Mouse (Mus musculus): ENCODE data around the gene Grk5. TPM values are rescaled to one million over a fixed set of nuclear protein-coding genes. Genes with fewer than 3 reads are reported as not detected.
"Not testable (repeated sequence)": the region's sequence is repeated elsewhere in the genome, so short reads cannot be mapped to it uniquely, and the experiment has no call there.

Grk5 gene
- total and polyA plus RNA-seq, 3 experiments = 1.0 to 4.0 (median 2.1) TPM

- H3K4me3 ChIP-seq (ENCODE audit: low read depth, low read length) = no peak overlapping the region
- H3K4me1 ChIP-seq (ENCODE audit: insufficient read depth, low read depth, low read length) = 0 out of 2 replicates have a peak, but pooled peaks cover 3% of the 10 kb centered on the region
- no peaks in the 10 kb centered on the region for H3K9me3 ChIP-seq (replicated peaks)
- no peaks in the 10 kb centered on the region for H3K36me3 ChIP-seq (replicated peaks)
- DNase-seq (ENCODE audit: low spot score) (no peak), ATAC-seq (ENCODE audit: extremely low read depth, insufficient number of reproducible peaks, low FRiP score, poor library complexity, severe bottlenecking) (no peak)
- no peaks in the 10 kb centered on the region; the same call in 1 of the 2 replicates for H3K27me3 ChIP-seq (ENCODE audit: insufficient read depth, low read length)
- TF ChIP-seq GATA1 (IDR thresholded peaks at IDR 0.05; ENCODE audit: borderline replicate concordance, low read length) = no peak
- no peak for TF ChIP-seq CTCF (IDR thresholded peaks at IDR 0.05; ENCODE audit: low read depth, low read length)
- no peak for TF ChIP-seq POLR2AphosphoS5 (IDR thresholded peaks at IDR 0.05; ENCODE audit: insufficient replicate concordance, low read depth, low read length)
- no peak for TF ChIP-seq GATA2 (IDR thresholded peaks at IDR 0.05; ENCODE audit: borderline replicate concordance, low read depth, low read length)
- no peak for TF ChIP-seq TAL1 (conservative IDR thresholded peaks at IDR 0.05; ENCODE audit: low read depth, low read length)
Measured at GRCm38 (mm10) chr19:60916869-60917570, 27.5 kb downstream of the Grk5 start.

- not testable (repeated sequence) for H3K9me3 ChIP-seq (replicated peaks); H3K36me3 ChIP-seq (replicated peaks); ATAC-seq (ENCODE audit: extremely low read depth, insufficient number of reproducible peaks, low FRiP score, poor library complexity, severe bottlenecking); H3K4me3 ChIP-seq (ENCODE audit: low read depth, low read length); H3K27me3 ChIP-seq (ENCODE audit: insufficient read depth, low read length); H3K4me1 ChIP-seq (ENCODE audit: insufficient read depth, low read depth, low read length); DNase-seq (ENCODE audit: low spot score)
Measured at GRCm38 (mm10) chr19:60924534-60924933, 35.0 kb downstream of the Grk5 start.

GRCm38 (mm10) chr19:60935001-60935400 is 45.5 kb downstream of the Grk5 start:
- H3K9me3 ChIP-seq (replicated peaks) = no peaks in the 10 kb centered on the region
- no peaks in the 10 kb centered on the region for H3K36me3 ChIP-seq (replicated peaks)
- DNase-seq (ENCODE audit: low spot score) = no peak
- no peak for ATAC-seq (ENCODE audit: extremely low read depth, insufficient number of reproducible peaks, low FRiP score, poor library complexity, severe bottlenecking)
- H3K4me3 ChIP-seq (ENCODE audit: low read depth, low read length) = no peak overlapping the region
- H3K4me1 ChIP-seq (ENCODE audit: insufficient read depth, low read depth, low read length) = peaks cover 8% of the 10 kb centered on the region; the same call in 1 of the 2 replicates
- TF ChIP-seq TAL1 (conservative IDR thresholded peaks at IDR 0.05; ENCODE audit: low read depth, low read length) (no peak), POLR2AphosphoS5 (IDR thresholded peaks at IDR 0.05; ENCODE audit: insufficient replicate concordance, low read depth, low read length) (no peak), GATA2 (IDR thresholded peaks at IDR 0.05; ENCODE audit: borderline replicate concordance, low read depth, low read length) (no peak), GATA1 (IDR thresholded peaks at IDR 0.05; ENCODE audit: borderline replicate concordance, low read length) (no peak), CTCF (IDR thresholded peaks at IDR 0.05; ENCODE audit: low read depth, low read length) (no peak)
- no peaks in the 10 kb centered on the region for H3K27me3 ChIP-seq (ENCODE audit: insufficient read depth, low read length)

- H3K4me3 ChIP-seq (ENCODE audit: low read depth, low read length) = no peak overlapping the region
- no peak for DNase-seq (ENCODE audit: low spot score)
- no peaks in the 10 kb centered on the region for H3K36me3 ChIP-seq (replicated peaks)
- H3K27me3 ChIP-seq (ENCODE audit: insufficient read depth, low read length) = no peaks in the 10 kb centered on the region
- peak; percentile 70 for ATAC-seq (ENCODE audit: extremely low read depth, insufficient number of reproducible peaks, low FRiP score, poor library complexity, severe bottlenecking)
- TF ChIP-seq CTCF (IDR thresholded peaks at IDR 0.05; ENCODE audit: low read depth, low read length) (no peak), POLR2AphosphoS5 (IDR thresholded peaks at IDR 0.05; ENCODE audit: insufficient replicate concordance, low read depth, low read length) (no peak), GATA1 (IDR thresholded peaks at IDR 0.05; ENCODE audit: borderline replicate concordance, low read length) (no peak), TAL1 (conservative IDR thresholded peaks at IDR 0.05; ENCODE audit: low read depth, low read length) (no peak), GATA2 (IDR thresholded peaks at IDR 0.05; ENCODE audit: borderline replicate concordance, low read depth, low read length) (no peak)
- peaks cover 8% of the 10 kb centered on the region; the same call in 1 of the 2 replicates for H3K4me1 ChIP-seq (ENCODE audit: insufficient read depth, low read depth, low read length)
- H3K9me3 ChIP-seq (replicated peaks) = no peaks in the 10 kb centered on the region
Measured at GRCm38 (mm10) chr19:60939954-60940379, 50.4 kb downstream of the Grk5 start.

GRCm38 (mm10) chr19:60940866-60941265 is 51.3 kb downstream of the Grk5 start:
- DNase-seq (ENCODE audit: low spot score) = no peak
- Histone ChIP-seq H3K4me3 (ENCODE audit: low read depth, low read length) (no peak overlapping the region), H3K9me3 (replicated peaks) (no peaks in the 10 kb centered on the region), H3K27me3 (ENCODE audit: insufficient read depth, low read length) (no peaks in the 10 kb centered on the region), H3K36me3 (replicated peaks) (no peaks in the 10 kb centered on the region), H3K4me1 (ENCODE audit: insufficient read depth, low read depth, low read length) (peaks cover 6% of the 10 kb centered on the region; the same call in 1 of the 2 replicates)
- TF ChIP-seq TAL1 (conservative IDR thresholded peaks at IDR 0.05; ENCODE audit: low read depth, low read length) (no peak), GATA2 (IDR thresholded peaks at IDR 0.05; ENCODE audit: borderline replicate concordance, low read depth, low read length) (no peak), GATA1 (IDR thresholded peaks at IDR 0.05; ENCODE audit: borderline replicate concordance, low read length) (no peak), CTCF (IDR thresholded peaks at IDR 0.05; ENCODE audit: low read depth, low read length) (no peak), POLR2AphosphoS5 (IDR thresholded peaks at IDR 0.05; ENCODE audit: insufficient replicate concordance, low read depth, low read length) (no peak)
- ATAC-seq (ENCODE audit: extremely low read depth, insufficient number of reproducible peaks, low FRiP score, poor library complexity, severe bottlenecking) = no peak

GRCm38 (mm10) chr19:60945801-60946311 is 56.3 kb downstream of the Grk5 start:
- Histone ChIP-seq H3K36me3 (replicated peaks) (no peaks in the 10 kb centered on the region), H3K9me3 (replicated peaks) (no peaks in the 10 kb centered on the region), H3K27me3 (ENCODE audit: insufficient read depth, low read length) (peaks cover 3% of the 10 kb centered on the region), H3K4me3 (ENCODE audit: low read depth, low read length) (no peak overlapping the region), H3K4me1 (ENCODE audit: insufficient read depth, low read depth, low read length) (no peaks in the 10 kb centered on the region)
- ATAC-seq (ENCODE audit: extremely low read depth, insufficient number of reproducible peaks, low FRiP score, poor library complexity, severe bottlenecking) (peak; percentile 15; the same call in 1 of the 2 replicates), DNase-seq (ENCODE audit: low spot score) (no peak)
- TF ChIP-seq GATA2 (IDR thresholded peaks at IDR 0.05; ENCODE audit: borderline replicate concordance, low read depth, low read length) (no peak), TAL1 (conservative IDR thresholded peaks at IDR 0.05; ENCODE audit: low read depth, low read length) (no peak), POLR2AphosphoS5 (IDR thresholded peaks at IDR 0.05; ENCODE audit: insufficient replicate concordance, low read depth, low read length) (no peak), CTCF (IDR thresholded peaks at IDR 0.05; ENCODE audit: low read depth, low read length) (no peak), GATA1 (IDR thresholded peaks at IDR 0.05; ENCODE audit: borderline replicate concordance, low read length) (no peak)
